Mouse (Mus musculus) CD8-positive naive resting alpha-beta T cell, adult 2 months (primary cell): ENCODE results near the gene Pheta1.
"Not testable (repeated sequence)": the region's sequence is repeated elsewhere in the genome, so short reads cannot be mapped to it uniquely, and the experiment has no call there.

Source experiments
- DNase-seq, 2 experiments: peaks; one replicate each; pipeline ENCODE4 v3.0.0; 2022; ENCODE audit warnings: low read depth in 2 of 2, low spot score in 2 of 2

Gene Pheta1

DNA sequence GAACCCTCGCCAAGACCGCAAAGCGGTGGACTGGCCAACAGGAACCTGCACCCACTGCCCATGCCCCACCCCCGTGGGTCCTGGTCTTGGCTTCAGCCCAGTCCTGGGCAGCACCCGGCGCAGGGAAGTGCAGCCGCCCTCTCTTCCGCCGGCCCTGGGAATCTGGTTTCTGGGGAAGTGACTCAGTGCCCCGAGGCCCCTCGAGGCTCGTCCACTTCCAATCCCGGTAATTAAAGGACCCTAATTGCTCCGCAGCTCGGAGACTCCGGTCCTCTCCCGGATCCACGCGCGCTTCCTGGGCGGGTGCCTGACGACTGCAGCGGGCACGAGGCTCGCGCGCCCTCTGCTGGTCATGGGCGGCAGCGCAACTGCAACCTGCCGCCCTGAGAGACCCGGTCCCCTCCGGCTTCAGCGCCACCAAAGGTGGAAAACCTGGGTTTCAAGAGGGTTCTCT lies 6.1 kb upstream of the Pheta1 start:
- peak; percentile 80 to 81 for DNase-seq

DNA sequence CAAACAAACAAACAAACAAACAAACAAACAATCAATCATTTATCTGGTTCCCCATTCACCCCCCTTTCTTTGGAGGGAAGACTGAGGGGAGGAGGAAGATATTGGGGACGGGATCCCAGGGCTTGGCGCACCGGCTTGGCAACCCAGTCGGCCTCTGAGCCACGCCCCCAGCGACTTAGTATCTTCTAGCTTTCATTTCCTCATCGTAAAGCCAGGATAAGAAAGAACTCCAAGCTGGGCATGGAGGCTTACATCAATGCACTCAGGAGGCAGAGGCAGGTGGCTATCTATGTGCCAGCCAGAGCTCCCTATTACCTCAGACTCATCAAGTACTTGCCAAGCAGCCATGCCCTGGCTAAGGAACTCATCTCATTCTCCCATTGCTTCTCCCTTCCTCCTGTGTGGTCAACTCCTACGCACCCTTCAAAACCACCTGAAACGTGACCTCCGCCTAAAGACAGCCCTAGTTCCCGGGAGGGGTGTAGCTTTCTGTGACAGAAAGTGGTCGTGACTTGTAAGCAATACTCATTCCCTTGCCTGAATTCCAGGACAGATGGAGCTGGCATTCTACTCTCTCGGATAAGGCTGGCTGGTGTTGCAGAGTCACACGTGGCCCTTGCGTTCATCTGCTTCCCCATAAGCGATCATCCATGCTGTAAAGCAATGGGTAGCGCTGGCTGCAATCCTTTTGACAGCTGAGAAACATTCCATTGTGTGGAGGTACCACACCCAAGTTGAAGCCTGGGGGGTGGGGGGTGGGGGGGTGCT lies 5.5 kb upstream of the Pheta1 start:
- no peak for DNase-seq

DNA sequence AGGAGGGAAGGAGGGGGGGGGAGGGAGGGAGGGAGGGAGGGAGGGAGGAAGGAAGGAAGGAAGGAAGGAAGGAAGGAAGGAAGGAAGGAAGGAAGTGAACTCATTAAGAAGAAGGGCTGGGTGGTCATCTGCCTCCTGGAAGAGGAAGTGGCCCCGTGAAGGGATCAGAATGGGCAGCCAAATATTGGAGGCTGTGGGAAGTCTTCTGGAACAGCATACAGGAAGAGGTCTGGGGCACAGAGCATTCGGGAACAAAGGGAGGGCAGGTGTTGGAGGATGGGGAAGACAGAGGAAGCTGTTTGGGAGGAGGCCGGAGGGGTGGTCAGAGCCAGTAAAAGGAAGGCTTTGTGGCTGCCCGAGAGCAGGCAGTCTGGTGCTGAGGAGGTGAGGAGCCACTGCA lies 3.4 kb upstream of the Pheta1 start:
- DNase-seq, result no peak

DNA sequence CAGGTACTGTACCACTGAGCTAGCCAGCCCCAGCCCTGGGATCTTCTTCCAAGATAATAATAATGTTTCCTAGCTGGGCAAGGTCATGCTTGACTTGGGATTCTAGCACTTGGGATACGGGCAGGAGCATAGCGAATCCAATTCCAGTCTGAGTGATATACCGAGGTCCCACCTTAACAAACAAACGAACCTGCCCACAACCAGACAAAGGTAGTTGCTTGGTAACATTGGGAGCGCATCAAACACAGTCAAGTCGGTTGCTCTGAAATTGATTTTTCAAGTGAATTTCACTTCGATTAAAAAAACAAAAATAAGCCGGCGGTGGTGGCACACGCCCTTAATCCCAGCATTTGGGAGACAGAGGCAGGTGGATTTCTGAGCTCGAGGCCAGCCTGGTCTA lies 2.5 kb upstream of the Pheta1 start:
- no peak for DNase-seq

DNA sequence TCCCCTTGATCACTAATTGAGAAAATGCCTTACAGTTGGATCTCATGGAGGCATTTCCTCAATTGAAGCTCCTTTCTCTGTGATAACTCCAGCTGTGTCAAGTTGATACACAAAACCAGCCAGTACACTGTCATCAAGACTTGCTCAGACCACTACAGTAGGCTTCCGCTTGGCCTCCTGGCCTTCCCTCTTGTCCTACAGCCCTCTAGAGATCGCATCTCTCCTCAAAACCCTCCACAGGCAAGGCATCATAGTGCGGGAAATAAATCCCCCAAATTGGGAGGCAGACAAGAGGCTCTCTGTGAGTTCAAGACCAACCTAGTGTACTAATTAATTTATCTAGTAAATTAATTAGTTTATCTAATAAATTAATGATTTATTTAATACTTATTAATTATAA lies 1.5 kb upstream of the Pheta1 start:
- DNase-seq, result not testable (repeated sequence)

DNA sequence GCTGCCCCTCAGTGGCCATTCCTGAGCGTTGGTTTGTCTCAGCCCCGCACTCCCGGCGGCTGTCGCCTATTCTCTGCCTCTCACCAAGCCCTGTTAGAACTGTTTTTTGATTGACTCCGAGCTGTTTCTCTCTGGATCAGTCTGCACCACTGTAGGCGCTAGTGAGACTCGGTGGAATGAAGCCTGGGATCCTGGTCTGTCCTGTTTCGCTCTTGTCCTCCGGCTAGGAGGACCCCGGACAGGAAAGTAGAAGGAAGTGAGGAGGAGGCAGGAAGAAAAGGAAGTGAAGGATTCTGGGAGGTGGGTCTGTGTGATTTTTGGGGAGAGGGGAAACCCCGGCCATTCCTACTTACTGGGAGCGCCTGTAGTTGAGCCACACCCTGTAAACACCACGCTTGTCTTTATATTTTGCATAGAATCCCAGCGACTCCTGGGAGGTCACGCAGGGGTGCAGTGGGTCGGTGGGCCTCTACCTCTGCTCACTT lies 707 bp upstream of the Pheta1 start:
- peak in 1 of 2 experiments; percentile 38 for DNase-seq

DNA sequence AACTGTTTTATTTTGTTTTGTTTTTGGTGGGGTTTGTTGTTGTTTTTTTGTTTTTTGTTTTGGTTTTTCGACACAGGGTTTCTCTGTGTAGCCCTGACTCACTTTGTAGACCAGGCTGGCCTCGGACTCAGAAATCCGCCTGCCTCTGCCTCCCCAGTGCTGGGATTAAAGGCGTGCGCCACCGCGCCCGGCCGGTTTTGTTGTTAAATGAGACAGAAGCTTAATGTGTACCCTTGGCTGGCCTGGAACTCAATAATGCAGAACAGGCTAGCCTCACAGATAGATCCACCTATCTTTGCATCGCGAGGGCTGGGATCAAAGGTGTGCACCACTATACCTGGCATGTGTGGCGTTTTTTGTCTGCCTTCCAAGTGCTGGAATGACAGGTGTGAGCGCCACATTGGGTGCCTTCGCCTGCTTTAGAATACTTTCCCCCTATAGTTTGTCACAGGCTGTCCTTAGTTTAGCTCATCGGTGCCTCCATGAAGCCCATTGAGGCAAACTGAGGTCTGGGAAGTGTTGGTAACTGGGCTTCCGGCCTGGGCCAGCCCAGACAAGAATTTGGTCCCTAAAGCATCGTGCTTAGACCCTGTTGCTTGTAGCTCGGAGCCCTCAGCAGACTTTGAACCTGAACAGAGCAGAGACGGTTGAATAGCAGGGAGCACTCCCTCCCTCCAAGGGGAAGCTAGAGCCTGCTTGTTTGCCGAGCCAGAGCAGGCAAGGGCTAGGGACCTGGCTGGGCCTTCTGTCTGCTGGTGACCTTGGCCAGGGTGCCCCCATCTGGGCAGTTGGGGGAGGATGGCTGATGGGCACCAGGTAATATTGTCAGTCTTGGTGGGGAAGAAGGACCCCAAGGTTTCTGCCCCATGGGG lies 930 bp downstream of the Pheta1 start:
- no peak for DNase-seq

DNA sequence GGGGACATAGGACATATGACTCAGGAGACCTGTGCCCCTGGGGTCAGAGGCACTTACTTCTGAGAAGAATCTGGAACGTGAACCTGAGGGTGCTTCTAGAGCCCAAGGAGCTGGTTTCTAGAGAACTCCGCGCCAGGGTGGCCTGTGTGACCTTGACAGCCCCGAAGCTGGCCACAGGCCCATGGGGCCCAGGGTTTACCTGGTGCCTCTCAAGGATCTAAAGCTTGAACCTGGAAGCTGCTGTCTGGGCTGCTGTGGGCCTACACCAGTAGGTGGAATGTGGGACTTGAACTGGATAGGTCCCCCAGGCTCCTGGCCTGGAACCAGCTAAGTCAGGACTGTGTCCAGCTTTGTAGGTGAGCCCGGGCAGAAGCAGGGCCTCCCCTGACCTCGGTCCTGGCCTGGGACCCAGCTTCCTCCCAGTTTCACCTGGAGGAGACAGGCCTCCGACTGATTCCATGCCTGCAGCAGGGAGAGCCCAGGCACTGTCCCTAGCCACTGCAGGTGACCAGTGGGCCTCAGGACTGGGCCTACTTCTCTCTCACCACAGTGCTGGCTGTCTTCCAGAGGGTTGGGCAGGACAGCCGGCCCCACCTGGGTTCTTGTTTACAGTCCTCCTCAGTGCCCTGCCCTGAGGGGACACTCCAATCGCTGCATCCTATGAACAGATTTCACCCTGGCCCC lies 4.7 kb downstream of the Pheta1 start:
- no peak for DNase-seq

DNA sequence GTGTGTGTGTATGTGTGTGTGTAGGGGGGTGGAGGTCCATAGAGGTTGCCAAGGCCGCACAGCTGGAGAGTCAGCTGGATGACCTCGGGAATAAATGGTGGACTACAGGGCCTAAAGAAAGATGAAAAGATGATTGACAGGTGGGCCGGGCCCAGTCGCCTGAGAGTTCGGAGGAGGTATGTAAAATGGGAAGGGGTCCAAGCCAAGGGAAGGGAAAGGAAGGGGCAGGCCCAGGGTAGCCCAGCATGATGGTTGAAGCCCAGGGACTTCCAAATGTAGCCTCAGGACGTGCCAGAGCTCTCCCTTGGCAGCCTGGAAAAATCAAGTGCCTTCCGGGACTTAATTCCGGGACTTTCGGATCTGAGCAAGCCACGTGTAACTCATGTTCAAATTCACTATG lies 6.0 kb downstream of the Pheta1 start:
- DNase-seq, result no peak

DNA sequence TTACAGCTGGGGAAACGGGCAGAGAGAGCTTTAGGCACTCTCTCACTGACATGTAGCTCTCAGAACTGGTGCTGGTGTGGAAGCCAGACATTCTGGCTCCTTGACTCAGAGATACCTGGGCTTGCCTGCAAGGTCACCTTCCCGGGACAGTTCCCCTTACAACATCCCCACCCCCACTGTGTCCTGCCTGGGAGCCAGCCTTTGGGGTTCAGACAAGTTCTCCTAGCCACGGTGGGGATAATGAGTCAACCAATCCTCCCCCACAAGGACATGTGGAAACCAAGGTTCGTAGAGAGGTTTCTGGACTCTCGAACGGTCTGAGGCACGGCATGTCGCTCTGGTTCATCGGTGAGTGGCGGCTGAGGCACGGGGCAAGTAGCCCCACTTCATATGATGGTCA lies 8.0 kb downstream of the Pheta1 start:
- no peak for DNase-seq

DNA sequence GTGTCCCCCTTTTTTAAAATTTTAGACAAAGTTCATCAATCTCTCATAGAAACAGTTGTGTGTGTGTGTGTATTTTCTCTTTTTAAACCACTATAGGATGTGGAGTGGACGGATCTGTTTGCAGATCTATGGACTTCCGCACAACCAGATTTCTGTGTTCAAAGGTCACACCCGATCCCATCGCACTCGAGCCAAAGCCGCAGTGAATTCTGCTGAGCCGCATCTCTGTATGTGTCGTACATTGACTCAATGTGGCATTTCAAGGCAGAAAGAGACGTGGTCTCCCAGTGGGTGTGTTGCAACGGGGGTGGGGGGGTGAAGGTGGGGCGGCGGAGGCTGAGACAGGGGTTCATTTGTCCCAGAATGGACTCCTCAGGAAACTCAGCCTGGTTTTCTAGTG lies 9.6 kb downstream of the Pheta1 start:
- DNase-seq, result no peak

DNA sequence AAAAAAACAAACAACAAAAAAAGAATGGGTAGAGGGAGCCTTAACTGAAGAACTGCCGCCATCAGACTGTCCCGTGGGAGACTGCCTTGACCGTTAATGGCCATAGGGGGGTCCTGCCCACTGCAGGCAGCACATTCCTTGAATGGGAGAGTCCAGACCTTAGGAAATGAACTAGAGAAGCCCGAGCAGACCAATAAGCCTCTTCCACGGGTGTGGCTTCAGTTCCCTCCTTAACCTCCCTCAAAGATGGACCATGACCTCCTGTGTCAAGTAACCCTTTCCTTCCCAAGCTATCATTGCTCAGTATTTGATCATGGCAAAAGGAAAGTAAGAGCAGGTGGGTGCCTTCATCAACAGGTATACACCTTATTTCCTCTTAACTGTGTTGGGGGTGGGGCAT lies 13.2 kb downstream of the Pheta1 start:
- no peak for DNase-seq

DNA sequence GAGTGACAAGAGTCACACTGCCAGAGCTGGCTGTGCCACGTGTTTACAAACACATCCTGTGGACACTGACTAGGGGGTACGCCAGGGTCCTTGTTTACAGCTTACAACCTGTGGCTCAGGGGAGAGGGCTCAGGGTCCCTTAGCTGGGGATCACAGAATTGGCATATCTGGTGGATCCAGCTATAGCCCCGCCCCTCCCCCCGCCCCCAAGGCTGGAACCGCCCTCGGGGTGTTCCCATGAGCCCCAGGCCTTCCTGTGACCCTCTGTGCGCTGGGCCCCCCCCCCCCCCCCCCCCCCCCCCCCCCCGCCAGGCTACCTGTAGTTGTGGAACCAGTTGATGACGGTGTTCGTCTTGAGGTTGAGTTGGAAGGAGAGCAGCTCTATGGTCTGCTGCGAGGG lies 15.5 kb downstream of the Pheta1 start:
- DNase-seq, result no peak

DNA sequence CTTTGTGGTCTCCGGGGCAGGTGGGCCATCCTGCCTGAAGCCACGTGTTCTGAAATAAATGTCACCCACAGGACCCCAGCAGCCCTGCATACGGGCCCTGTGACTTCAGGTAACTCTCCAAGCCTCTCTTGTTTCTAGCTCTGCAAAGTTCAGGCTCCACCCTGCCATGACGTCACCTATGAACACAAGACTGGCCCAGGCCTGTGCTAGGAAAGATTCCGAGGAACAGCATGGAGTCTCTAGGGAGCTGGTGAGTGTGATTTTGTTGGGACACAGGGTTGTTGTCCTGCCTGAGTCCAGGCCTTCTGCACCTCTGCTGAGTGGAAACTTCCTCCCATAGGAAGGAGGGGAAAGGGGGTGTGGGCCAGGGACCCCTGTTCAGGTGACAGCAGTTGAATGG lies 19.2 kb downstream of the Pheta1 start:
- no peak for DNase-seq

DNA sequence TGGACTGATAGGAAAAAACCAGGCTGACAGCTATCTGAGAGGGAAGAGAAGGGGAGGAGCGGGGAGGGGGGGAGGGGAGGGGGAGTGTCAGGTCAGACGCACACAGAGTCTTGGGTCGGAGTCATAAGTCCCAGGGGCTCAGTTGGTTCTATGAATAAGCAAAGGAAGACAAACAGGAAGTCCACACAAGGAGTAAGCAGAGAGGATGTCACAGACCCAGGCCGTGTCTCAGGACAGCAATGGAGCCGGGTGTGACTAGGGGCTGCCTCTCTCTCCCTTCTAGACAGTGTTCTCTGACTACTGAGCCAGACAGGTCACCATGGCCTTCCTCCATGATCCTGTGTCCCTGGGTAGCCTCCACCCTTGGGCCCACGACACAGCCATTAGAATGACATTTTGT lies 22.0 kb downstream of the Pheta1 start:
- DNase-seq, result no peak

DNA sequence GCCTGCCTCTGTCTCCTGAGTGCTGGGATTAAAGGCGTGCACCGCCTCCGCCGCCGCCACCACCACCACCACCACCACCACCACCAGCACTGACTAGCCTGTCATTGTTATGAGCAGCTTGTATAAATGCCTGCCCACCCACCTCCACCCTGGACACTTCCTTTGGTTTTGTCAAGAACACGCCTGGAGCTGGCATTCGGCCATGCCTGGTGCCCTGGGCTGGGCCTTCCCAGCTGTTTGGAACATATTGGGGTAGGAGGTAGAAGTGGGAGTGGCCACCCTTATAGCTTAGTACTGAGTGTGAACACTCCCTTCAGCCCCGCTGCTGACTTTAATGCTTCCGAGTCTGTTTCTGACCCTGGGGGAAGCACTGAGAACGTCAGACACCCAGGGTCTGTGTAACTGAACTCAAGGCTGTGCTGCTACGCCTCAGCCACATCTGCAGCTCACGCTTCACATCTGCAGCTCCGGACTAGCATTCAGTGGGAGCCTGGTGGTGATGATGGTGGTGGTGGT lies 22.8 kb downstream of the Pheta1 start:
- DNase-seq, result no peak

DNA sequence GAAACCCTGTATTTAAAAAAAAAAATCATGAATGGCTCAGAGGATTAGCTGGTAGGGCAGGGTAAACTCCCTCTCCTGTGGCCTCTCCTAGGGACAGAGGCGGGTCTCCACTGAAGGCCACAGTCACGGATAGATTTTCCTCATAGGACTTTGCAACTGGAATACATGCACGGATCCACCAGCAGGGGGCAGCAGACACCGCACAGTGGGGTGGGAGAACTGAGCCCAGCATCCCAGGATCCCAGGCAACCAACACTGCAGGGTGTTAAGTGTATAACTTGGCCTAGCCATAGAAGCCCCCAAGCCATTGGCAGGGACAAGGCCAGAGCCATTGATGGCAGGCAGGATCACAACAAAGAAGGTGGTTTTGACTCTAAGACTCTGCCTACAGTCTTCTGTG lies 23.4 kb downstream of the Pheta1 start:
- DNase-seq, result peak; percentile 16 to 41

DNA sequence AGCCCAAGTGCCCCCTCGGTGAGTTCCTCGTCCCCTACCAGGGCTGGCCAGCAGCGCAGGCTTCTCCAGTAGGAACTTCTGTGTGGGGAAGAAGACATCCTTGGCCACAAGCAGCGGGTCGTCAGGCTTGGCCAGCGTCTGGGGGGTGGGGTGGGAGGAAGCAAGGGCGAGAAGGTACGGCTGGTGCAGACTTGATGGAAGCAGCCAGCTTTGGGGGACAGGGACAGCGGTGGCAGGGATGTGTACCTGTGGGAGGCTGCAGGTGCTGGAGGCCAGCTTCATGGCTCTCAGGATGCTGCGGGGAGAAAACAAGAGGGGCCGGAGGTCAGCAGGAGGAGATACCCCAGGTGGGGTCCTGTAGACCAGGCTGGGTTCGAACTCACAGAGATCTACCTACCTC lies 26.3 kb downstream of the Pheta1 start:
- DNase-seq, result no peak

DNA sequence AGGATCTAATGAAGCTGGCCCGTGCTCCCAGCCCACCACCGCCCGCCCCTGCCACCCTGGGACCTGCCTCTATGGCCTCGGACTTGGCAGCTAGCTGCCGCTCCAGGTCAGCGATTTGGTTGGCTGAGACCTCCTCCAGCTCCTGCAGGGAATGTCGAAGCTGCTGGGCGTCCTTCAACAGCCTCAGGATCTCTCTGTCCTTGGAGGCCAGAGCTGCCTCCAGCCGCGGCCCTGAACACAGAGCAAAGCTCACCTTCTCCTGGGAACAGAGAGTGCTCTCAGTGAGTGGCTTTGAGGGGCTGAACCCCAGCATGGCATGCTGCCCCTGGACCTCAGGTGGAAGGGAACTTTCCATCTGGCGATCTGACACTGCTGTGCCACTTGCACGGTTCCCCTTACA lies 28.1 kb downstream of the Pheta1 start:
- no peak for DNase-seq

DNA sequence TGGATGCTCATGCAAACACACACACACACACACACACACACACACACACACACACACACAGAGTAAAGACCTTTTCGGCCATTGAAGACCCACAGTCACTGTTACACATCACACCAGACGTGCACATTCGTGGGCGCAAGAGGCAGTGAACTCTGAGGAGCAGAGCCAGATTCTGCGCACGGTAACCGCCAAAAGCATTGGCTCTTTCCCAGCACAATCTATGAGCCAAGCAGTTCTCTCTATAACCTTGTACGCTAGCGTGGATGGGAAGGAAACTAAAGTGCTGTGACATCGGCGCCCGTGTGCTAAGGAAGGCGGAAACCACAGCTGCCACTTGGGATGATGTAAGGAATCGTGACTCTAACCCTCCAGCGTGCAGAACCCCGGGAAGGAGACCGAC lies 29.9 kb downstream of the Pheta1 start:
- DNase-seq, result no peak

DNA sequence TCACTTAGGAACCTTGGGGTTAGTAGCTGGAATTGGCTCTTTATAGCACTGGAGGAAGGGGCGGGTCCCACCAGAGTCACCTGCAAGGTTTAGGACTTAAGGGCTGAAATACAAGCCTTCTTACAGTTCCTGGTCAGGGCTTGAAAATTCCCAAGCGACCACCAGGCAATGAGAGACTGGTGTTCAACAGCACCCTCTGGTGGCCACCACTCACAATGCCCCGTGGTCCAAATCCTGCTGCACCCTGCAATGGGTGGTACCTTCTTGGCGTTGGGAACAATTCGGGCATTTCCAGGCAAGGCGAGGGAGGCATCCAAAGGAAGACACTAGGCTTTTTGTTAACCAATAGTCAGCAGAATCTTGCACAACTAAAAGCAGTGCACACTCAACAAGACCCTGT lies 30.4 kb downstream of the Pheta1 start:
- peak in 1 of 2 experiments; percentile 32 for DNase-seq
